Mouse (Mus musculus) midbrain, embryonic 10.5 days (tissue): ENCODE measurements around the gene Stox2. TPM values are rescaled to one million over a fixed set of nuclear protein-coding genes. Genes with fewer than 3 reads are reported as not detected.
A peak's percentile ranks its signal among the peaks of the same experiment; 100 is the strongest.

ENCODE experiments used
- DNase-seq: peaks from one replicate; pipeline ENCODE4 v3.0.0-alpha.2; 2017; ENCODE audit warnings: low spot score
- H3K27ac ChIP-seq: fragments of 300-500 bp; sonication (generic); replicated peaks from 2 replicates; pipeline ENCODE4 v1.5.1; 2016; ENCODE audit warnings: mild to moderate bottlenecking
- H3K27me3 ChIP-seq: fragments of 300-500 bp; sonication (generic); 2 replicates; pipeline ENCODE4 v1.6.1; 2016; ENCODE audit warnings: low read depth, mild to moderate bottlenecking; ENCODE audit not compliant: poor library complexity, severe bottlenecking
- H3K36me3 ChIP-seq: fragments of 300-500 bp; sonication (generic); 2 replicates; pipeline ENCODE4 v1.6.1; 2016; ENCODE audit warnings: mild to moderate bottlenecking, moderate library complexity
- H3K4me1 ChIP-seq: fragments of 300-500 bp; sonication (generic); 2 replicates; pipeline ENCODE4 v1.6.1; 2016
- H3K4me3 ChIP-seq: fragments of 300-500 bp; sonication (generic); 2 replicates; pipeline ENCODE4 v1.5.1; 2016; ENCODE audit warnings: mild to moderate bottlenecking, moderate library complexity
- H3K9me3 ChIP-seq: fragments of 300-500 bp; sonication (generic); replicated peaks from 2 replicates; pipeline ENCODE4 v1.6.1; 2016; ENCODE audit warnings: mild to moderate bottlenecking
- WGBS: fragments of 180-500 bp; shearing (Covaris S2); methylation state at CpG from one replicate; pipeline ENCODE4 v1.1.7; 2016; 5-methylcytosine and 5-hydroxymethylcytosine counted together
- polyA plus RNA-seq: library from polyadenylated mRNA; unstranded; fragments of >200 nt; fragmentation: Nextera tagmentation; extraction: Ambion mirVana; gene quantifications from 2 replicates; pipeline ENCODE4 v1.2.1, GENCODE M21; 2016

The Stox2 gene
- polyA plus RNA-seq, 1 experiment from 2014 or later, result 22.2 TPM

GRCm38 (mm10) chr8:47205472-47205871 is 240.7 kb downstream of the Stox2 start:
- no peak overlapping the region for H3K4me3 ChIP-seq
- H3K27ac ChIP-seq, result no peak overlapping the region
- peaks cover 6% of the 10 kb centered on the region; the same call in 1 of the 2 replicates for H3K9me3 ChIP-seq
- no peak for DNase-seq
- H3K4me1 ChIP-seq, result peaks cover 24% of the 10 kb centered on the region
- H3K27me3 ChIP-seq, result no peaks in the 10 kb centered on the region
- 90% methylated on average over 5 of the region's 5 CpGs for WGBS
- peaks cover 31% of the 10 kb centered on the region for H3K36me3 ChIP-seq

DNA sequence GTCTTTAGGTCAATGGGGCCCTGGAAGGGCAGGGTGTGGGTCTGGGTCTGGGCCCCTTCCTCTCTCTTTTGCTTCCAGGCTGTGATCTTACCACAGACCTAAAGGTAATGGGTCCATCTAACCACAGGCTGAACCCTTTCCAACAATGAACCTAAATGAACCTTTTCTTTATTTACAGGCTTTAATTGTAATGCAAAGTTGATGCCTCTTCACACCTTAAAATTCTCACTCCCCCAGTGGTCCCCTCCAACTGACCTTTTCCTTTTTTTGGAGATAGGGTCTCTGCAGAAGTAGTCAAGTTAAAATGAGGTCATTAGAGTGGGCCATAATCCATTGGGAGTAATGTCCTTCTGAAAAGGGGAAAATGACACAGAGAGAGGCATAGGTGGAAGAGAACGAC is 249.8 kb downstream of the Stox2 start:
- peaks cover 92% of the 10 kb centered on the region for H3K36me3 ChIP-seq
- H3K4me1 ChIP-seq, result no peaks in the 10 kb centered on the region
- no peaks in the 10 kb centered on the region for H3K27me3 ChIP-seq
- peaks cover 8% of the 10 kb centered on the region for H3K9me3 ChIP-seq
- H3K4me3 ChIP-seq, result no peak overlapping the region
- H3K27ac ChIP-seq, result no peak overlapping the region
- WGBS, result 86% methylated on average over 1 of the region's 1 CpGs
- no peak for DNase-seq

GRCm38 (mm10) chr8:47193321-47193996 is 252.7 kb downstream of the Stox2 start:
- H3K4me1 ChIP-seq, result no peaks in the 10 kb centered on the region
- H3K4me3 ChIP-seq, result no peak overlapping the region
- H3K36me3 ChIP-seq, result peaks cover 93% of the 10 kb centered on the region
- no peak for DNase-seq
- no peak overlapping the region for H3K27ac ChIP-seq
- peaks cover 8% of the 10 kb centered on the region for H3K9me3 ChIP-seq
- WGBS, result 95% methylated on average over 29 of the region's 29 CpGs
- H3K27me3 ChIP-seq, result no peaks in the 10 kb centered on the region

DNA sequence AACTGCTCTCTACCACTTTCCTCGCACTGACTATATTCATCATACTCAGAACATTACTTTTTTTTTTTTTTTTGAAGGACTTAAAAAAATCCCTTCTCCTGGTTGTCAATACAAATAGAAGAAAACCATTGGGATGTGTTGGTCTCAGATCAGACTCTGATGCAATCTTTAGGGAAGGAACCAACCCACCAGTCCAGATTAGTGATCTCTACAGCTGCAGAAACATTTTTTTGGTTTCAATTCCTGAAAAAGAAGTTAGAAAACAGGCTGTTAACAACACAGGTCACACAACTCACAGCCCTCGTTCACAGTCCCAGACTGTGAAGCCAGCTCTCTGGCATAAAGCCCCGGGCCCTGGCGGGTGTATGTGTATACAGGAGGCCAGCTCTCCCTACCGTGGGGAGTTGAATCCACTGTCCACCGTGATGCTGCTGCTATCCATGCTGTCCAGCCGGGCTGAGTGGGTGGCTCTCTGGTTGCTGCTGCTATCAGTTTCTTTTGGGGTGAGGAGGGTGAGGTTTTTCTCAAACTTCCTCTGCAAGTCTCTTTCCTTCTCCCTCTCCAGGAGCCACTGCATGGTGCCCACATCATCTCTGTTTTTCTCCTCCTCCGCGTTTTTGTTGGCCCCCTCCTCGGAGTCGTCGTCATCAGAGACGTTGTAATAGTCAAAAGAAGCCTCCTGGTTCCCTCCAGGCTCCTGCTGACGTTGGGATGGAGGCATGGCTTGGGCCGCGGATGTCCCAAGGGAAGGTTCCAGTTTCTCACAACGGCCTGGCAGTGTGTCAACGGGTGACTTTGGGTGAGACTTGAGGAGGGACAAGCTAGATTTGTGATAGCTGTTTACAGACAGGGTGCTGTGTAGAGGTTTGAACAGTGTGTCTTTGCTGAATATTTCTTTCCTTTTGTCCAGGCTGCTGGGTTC is 254.5 kb downstream of the Stox2 start:
- no peak overlapping the region for H3K4me3 ChIP-seq
- 94% methylated on average over 18 of the region's 18 CpGs for WGBS
- no peaks in the 10 kb centered on the region for H3K27me3 ChIP-seq
- peaks cover 8% of the 10 kb centered on the region for H3K9me3 ChIP-seq
- H3K4me1 ChIP-seq, result no peaks in the 10 kb centered on the region
- peaks cover 99% of the 10 kb centered on the region for H3K36me3 ChIP-seq
- no peak for DNase-seq
- H3K27ac ChIP-seq, result no peak overlapping the region

- Histone ChIP-seq H3K4me1 (peaks cover 12% of the 10 kb centered on the region), H3K9me3 (no peaks in the 10 kb centered on the region), H3K27me3 (no peaks in the 10 kb centered on the region), H3K4me3 (no peak overlapping the region), H3K27ac (no peak overlapping the region), H3K36me3 (peaks cover 100% of the 10 kb centered on the region)
- WGBS, result 58% methylated on average over 6 of the region's 6 CpGs
- DNase-seq, result no peak
Observed at GRCm38 (mm10) chr8:47185396-47185795, 260.8 kb downstream of the Stox2 start.

DNA sequence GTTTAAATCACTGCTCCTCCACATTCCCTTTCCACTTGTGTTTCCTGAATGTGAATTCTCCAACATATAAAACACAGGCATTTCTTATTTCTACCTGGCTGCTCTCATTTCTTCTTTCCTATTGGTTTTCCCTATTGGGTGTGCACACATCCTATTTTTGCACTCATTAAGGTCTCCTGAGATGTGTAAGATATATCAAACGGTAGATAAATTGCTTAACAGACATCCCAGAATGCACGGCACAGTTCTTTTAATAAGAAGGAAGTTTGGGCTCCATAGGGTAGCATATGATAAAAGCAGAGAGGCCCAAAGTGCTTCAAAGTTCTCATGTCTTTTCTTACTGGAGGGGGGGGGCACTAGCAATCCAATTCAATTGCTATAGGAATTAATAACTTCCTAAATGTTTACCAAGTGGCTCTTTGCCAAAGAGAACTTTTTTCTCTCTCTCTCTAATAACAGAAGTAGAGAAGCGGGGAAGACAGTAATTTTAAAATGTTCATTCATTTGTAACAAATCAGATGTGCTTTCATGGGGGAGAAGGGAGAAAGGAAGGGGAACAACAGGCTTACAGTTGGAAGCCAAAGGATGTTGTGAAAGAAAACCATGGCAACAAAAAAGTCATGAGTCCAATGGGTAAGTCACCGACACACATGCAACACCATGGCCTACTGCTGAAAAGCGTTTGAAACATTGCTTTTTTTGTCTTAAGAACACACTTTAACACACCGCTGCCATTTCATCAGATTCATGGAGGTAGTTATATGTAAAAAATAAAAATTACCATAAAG is 263.2 kb downstream of the Stox2 start:
- no peaks in the 10 kb centered on the region for H3K9me3 ChIP-seq
- H3K27me3 ChIP-seq, result no peaks in the 10 kb centered on the region
- H3K36me3 ChIP-seq, result peaks cover 76% of the 10 kb centered on the region
- H3K4me1 ChIP-seq, result peaks cover 28% of the 10 kb centered on the region
- H3K27ac ChIP-seq, result no peak overlapping the region
- WGBS, result 94% methylated on average over 6 of the region's 6 CpGs
- no peak overlapping the region for H3K4me3 ChIP-seq
- no peak for DNase-seq

GRCm38 (mm10) chr8:47182292-47182691 is 263.9 kb downstream of the Stox2 start:
- Histone ChIP-seq H3K36me3 (peaks cover 69% of the 10 kb centered on the region), H3K4me3 (no peak overlapping the region), H3K27me3 (no peaks in the 10 kb centered on the region), H3K27ac (no peak overlapping the region), H3K9me3 (no peaks in the 10 kb centered on the region), H3K4me1 (peaks cover 30% of the 10 kb centered on the region)
- WGBS, result 83% methylated on average over 4 of the region's 4 CpGs
- DNase-seq, result no peak

DNA sequence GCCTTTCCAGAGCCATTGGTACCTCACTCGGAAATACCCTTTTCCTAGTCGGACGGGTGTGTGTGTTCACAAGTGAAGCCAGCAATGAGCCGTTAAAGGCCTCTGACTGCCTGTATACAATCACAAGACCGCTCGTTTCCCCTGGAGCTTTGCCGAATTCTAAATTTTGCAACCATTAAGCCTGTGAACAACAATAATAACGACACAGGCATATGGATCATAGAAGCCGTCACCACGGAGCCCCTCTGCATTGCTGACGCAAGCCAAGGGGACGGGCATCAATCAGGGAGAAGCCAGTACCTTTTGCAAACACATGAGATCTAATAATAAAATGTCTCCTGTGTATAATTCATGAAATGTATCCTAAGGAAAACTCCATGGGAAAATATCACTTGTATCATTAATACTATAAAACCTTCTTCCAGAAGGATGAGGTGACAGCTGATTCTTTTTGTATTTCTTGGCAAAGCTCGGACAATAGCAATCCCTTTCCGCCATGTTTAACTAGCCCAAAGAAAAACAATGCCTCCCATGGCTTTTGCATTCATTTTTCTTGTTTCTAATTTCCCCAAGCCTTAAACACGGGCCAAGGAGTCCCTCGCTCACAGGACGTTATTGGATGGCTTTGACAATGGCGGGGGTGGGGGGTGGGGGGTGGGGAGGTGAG is 265.0 kb downstream of the Stox2 start:
- Histone ChIP-seq H3K27ac (no peak overlapping the region), H3K27me3 (no peaks in the 10 kb centered on the region), H3K4me3 (no peak overlapping the region), H3K4me1 (peaks cover 30% of the 10 kb centered on the region), H3K36me3 (peaks cover 58% of the 10 kb centered on the region), H3K9me3 (no peaks in the 10 kb centered on the region)
- WGBS, result 88% methylated on average over 18 of the region's 18 CpGs
- no peak for DNase-seq

DNA sequence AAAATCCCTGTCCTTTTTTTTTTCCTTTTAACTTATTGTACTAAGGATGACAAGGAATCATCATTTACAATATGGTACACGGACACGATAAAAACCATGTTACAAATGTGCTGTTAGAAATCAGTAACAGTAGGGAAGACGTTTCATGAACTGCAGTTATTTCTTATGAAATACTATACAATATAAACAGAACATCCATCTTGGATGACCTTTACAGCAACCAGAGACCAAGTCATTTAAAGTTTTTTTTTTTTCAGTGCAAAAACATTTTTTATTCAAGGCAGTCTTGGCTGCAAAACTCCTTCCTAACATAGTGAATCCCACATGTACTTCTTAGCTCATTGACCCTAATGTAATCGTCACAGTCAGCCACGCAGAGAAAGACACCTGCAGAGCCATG is 266.0 kb downstream of the Stox2 start:
- H3K9me3 ChIP-seq, result no peaks in the 10 kb centered on the region
- peaks cover 25% of the 10 kb centered on the region for H3K4me1 ChIP-seq
- no peak overlapping the region for H3K27ac ChIP-seq
- H3K4me3 ChIP-seq, result no peak overlapping the region
- 93% methylated on average over 5 of the region's 5 CpGs for WGBS
- peaks cover 48% of the 10 kb centered on the region for H3K36me3 ChIP-seq
- no peaks in the 10 kb centered on the region for H3K27me3 ChIP-seq
- no peak for DNase-seq

DNA sequence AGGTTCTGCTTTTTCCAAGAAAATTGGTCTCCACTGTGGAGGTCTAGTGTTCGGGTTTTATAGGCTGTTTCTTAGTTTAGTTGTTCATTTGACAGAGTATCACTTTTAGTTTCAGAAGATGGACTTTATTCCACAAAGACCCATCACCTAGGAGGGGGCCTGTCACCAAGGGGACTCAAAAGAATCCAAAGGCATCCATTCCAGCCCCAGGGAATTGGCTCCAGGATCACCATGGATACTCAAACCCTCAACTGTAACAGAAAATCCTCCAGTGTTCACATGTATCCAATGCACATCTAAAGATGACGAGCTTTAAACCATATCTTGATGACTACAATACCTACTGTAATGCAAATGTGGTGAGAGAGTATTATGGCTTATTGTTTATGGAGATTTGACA is 267.4 kb downstream of the Stox2 start:
- peak; percentile 28 for DNase-seq
- no peaks in the 10 kb centered on the region for H3K27me3 ChIP-seq
- 70% methylated on average over 2 of the region's 2 CpGs for WGBS
- no peaks in the 10 kb centered on the region for H3K9me3 ChIP-seq
- H3K4me3 ChIP-seq, result no peak overlapping the region
- peaks cover 34% of the 10 kb centered on the region for H3K36me3 ChIP-seq
- H3K4me1 ChIP-seq, result peaks cover 25% of the 10 kb centered on the region
- peak overlapping the region; percentile 43; the same call in 1 of the 2 replicates for H3K27ac ChIP-seq

GRCm38 (mm10) chr8:47173823-47174222 is 272.3 kb downstream of the Stox2 start:
- H3K27ac ChIP-seq, result no peak overlapping the region
- DNase-seq, result no peak
- H3K4me1 ChIP-seq, result peaks cover 10% of the 10 kb centered on the region
- 75% methylated on average over 7 of the region's 7 CpGs for WGBS
- no peaks in the 10 kb centered on the region for H3K36me3 ChIP-seq
- H3K4me3 ChIP-seq, result no peak overlapping the region
- H3K27me3 ChIP-seq, result no peaks in the 10 kb centered on the region
- no peaks in the 10 kb centered on the region for H3K9me3 ChIP-seq

DNA sequence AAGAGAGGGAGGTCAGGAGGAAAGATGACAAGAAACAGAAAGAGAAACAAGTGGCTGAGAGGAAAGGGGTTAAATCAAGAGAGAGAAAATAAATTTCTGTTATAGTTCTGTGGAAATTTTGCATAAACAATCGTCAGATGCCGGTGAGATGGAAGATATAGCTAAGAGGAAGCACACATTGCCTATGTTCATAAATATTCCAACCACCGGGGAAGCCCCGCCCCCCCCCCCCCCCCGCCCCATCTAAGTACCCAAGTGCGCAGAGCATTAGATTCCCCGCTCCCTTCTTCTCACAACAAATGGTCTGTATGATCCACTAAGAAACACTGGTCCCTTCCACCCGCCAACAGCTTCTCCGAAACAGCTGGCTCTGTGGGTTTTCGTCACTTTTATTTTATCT is 273.3 kb downstream of the Stox2 start:
- 84% methylated on average over 9 of the region's 10 CpGs for WGBS

More for the DNA sequence above, 273.3 kb downstream of the Stox2 start:
- H3K36me3 ChIP-seq, result 0 out of 2 replicates have a peak, but pooled peaks cover 7% of the 10 kb centered on the region
- H3K9me3 ChIP-seq, result no peaks in the 10 kb centered on the region
- H3K27ac ChIP-seq, result no peak overlapping the region
- peaks cover under 1% of the 10 kb centered on the region; the same call in 1 of the 2 replicates for H3K4me1 ChIP-seq
- H3K4me3 ChIP-seq, result no peak overlapping the region
- no peaks in the 10 kb centered on the region for H3K27me3 ChIP-seq
- no peak for DNase-seq
